Mouse (Mus musculus) kidney, adult 2 months (tissue): ENCODE data around the gene Ksr1. TPM values are rescaled to one million over a fixed set of nuclear protein-coding genes. Genes with fewer than 3 reads are reported as not detected.

Experiments
- DNase-seq: peaks from one replicate; pipeline ENCODE4 v3.0.0; 2021
- H3K27ac ChIP-seq: fragments of 200-500 bp; 2 replicates; pipeline ENCODE4 v1.5.1; 2012; ENCODE audit warnings: low read depth, low read length, control low read depth, inconsistent platforms; ENCODE audit not compliant: insufficient read depth
- H3K27me3 ChIP-seq: fragments of 200-500 bp; replicated peaks from 2 replicates; pipeline ENCODE4 v1.6.1; 2012; ENCODE audit warnings: mild to moderate bottlenecking, moderate library complexity, low read length, inconsistent platforms; ENCODE audit not compliant: control insufficient read depth, insufficient read depth
- H3K36me3 ChIP-seq: fragments of 200-500 bp; 2 replicates; pipeline ENCODE4 v1.6.1; 2012; ENCODE audit warnings: mild to moderate bottlenecking, moderate library complexity, low read length, inconsistent platforms; ENCODE audit not compliant: control insufficient read depth, insufficient read depth
- H3K4me1 ChIP-seq: fragments of 200-500 bp; 2 replicates; pipeline ENCODE4 v1.6.1; 2011; ENCODE audit warnings: low read length; ENCODE audit not compliant: control insufficient read depth, insufficient read depth
- H3K4me3 ChIP-seq: fragments of 200-500 bp; 2 replicates; pipeline ENCODE4 v1.5.1; 2011; ENCODE audit warnings: mild to moderate bottlenecking, low read depth, low read length, control low read depth; ENCODE audit not compliant: insufficient read depth
- CTCF ChIP-seq: fragments of 200-500 bp; conservative IDR thresholded peaks from 2 replicates; pipeline ENCODE4 v1.5.1; 2011; ENCODE audit warnings: low read depth, mild to moderate bottlenecking, control low read depth, low read length, moderate library complexity, mixed read lengths; ENCODE audit not compliant: insufficient read depth, insufficient read length
- POLR2A ChIP-seq: fragments of 200-500 bp; IDR thresholded peaks from one replicate; pipeline ENCODE4 v1.6.1; 2011; ENCODE audit warnings: low read depth, low read length, control low read depth
- WGBS: fragments of 180-500 bp; shearing (Covaris S2); methylation state at CpG from one replicate; pipeline ENCODE4 v1.1.7; 2018; 5-methylcytosine and 5-hydroxymethylcytosine counted together
- polyA plus RNA-seq: library from polyadenylated mRNA; depleted of rRNA; stranded (reverse); fragments of >200 nt; gene quantifications from 2 replicates; pipeline ENCODE4 v1.2.3, GENCODE M21; 2012

Gene Ksr1
- polyA plus RNA-seq, 1 experiment, result 9.8 TPM

DNA sequence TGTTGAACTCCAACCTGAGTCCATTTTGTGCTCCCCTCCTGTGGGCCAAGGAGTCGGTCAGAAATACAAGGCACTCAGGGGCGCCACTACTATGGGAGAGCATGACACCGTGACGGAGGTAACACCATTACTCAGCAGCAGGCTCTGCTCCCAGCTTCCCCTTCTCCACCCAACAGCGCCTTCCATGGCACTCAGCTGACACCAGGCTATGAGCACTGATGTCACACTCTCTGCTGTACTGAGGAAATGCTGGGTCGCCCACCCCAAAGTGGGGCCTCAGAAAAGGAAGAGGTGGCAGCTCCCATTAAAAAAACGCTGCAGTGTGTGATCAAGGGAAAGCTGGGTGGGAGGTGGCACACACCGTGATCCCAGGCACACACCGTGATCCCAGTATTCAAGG is 101.0 kb downstream of the Ksr1 start:
- no peak overlapping the region for H3K27ac ChIP-seq
- TF ChIP-seq CTCF, result no peak
- no peak for TF ChIP-seq POLR2A
- 86% methylated on average over 9 of the region's 9 CpGs for WGBS

DNA sequence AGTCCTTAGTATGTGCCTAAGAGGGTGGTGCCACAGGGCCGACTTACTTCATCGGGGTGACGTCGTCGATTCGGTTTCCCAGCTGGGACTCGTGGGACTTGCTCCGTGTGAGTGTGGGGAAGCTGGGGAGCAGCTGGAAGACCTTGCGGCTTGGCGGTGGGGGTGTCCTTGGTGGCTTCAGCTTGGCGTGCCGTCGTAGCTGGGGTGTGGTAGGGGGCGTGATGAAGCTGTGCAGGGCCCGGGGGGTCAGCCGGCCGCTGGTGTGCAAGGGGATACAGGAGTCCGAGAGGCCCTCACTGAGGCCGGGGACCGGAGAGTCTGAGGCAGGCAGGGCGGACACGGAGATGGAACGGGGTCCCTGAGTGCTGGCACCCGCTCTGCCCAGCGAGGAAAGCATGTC is 101.4 kb downstream of the Ksr1 start:
- 97% methylated on average over 25 of the region's 25 CpGs for whole genome bisulfite sequencing
- H3K4me3 ChIP-seq, result no peak overlapping the region
- no peaks in the 10 kb centered on the region for H3K27me3 ChIP-seq
- no peaks in the 10 kb centered on the region for H3K36me3 ChIP-seq
- TF ChIP-seq CTCF, result no peak
- TF ChIP-seq POLR2A, result no peak
- no peak overlapping the region for H3K27ac ChIP-seq
- no peaks in the 10 kb centered on the region for H3K4me1 ChIP-seq
- DNase-seq, result no peak

More for the DNA sequence above, 101.0 kb downstream of the Ksr1 start:
- Histone ChIP-seq H3K4me3 (no peak overlapping the region), H3K36me3 (no peaks in the 10 kb centered on the region), H3K4me1 (no peaks in the 10 kb centered on the region), H3K27me3 (no peaks in the 10 kb centered on the region)
- DNase-seq, result no peak

DNA sequence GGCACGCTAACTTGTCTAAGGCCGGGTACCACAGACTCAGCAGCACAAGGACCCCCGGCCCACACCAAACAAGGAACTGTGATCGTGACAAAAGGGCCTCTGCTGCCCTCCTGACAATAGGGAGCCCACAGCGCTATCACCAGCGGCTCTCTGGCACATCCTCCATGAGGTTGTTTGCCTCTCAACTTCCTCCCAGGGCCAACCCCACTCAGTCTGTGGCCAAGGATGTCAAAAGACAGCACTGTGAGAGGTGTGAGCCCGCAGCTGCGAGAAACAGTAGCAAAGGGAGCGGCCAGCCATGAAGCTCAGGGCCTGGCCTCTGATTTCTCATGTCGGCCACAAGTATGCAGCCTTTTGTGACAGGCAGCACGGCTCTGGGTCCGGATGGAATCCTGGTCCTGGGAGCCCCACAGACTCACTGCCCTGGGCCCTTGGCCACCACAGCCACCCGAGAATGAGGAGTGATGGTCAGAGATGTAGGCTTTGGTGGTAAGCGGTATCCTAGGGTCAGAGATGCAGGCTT is 104.2 kb downstream of the Ksr1 start:
- Histone ChIP-seq H3K27ac (no peak overlapping the region), H3K4me1 (no peaks in the 10 kb centered on the region), H3K27me3 (no peaks in the 10 kb centered on the region), H3K36me3 (no peaks in the 10 kb centered on the region), H3K4me3 (no peak overlapping the region)
- no peak for TF ChIP-seq CTCF
- no peak for TF ChIP-seq POLR2A
- DNase-seq, result no peak
- WGBS, result 84% methylated on average over 14 of the region's 14 CpGs

DNA sequence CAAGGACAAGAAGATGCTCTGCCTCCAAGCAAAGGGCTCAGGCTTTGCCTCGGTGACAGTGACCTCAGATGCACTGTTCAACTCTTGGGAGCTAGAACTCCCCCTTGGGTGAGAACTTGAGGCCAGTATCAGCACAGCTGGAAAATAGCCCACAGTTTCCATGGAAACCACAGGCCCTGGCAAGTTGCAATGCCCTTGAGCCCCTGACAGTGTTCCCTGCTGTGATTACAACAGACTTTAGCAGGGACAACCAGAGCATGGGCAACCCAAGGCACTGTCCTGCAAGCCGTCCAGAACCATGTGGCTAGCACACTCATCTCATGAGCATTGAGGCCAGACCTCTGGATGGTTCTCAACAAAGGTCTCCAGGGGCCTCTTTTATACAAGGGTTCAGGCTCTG is 106.7 kb downstream of the Ksr1 start:
- Histone ChIP-seq H3K27ac (no peak overlapping the region), H3K36me3 (no peaks in the 10 kb centered on the region), H3K27me3 (no peaks in the 10 kb centered on the region), H3K4me1 (no peaks in the 10 kb centered on the region), H3K4me3 (no peak overlapping the region)
- TF ChIP-seq POLR2A, result no peak
- TF ChIP-seq CTCF, result no peak
- WGBS, result 43% methylated on average over 2 of the region's 2 CpGs
- peak; percentile 60 for DNase-seq

DNA sequence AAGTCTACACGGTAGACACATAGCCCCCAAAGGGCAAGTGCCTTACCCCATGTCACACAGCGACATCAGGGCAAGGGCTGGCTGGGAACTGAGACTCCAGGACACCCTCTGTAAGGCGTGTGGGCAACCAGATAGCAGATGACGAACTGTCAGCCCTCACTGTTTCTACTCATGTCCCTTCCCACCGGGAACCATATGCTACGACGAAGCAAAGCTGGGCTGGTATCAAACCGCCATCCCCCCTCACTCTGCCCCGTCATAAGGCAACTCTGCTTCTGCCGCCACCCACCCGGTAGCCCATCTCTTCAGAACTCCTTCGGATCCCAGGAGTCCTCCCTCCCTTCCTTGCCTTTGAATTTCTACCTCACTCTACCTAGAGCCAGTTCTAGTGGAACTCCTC is 108.7 kb downstream of the Ksr1 start:
- Histone ChIP-seq H3K27me3 (no peaks in the 10 kb centered on the region), H3K36me3 (no peaks in the 10 kb centered on the region), H3K27ac (no peak overlapping the region), H3K4me1 (no peaks in the 10 kb centered on the region), H3K4me3 (no peak overlapping the region)
- TF ChIP-seq POLR2A, result no peak
- no peak for TF ChIP-seq CTCF
- 91% methylated on average over 12 of the region's 12 CpGs for WGBS
- no peak for DNase-seq

DNA sequence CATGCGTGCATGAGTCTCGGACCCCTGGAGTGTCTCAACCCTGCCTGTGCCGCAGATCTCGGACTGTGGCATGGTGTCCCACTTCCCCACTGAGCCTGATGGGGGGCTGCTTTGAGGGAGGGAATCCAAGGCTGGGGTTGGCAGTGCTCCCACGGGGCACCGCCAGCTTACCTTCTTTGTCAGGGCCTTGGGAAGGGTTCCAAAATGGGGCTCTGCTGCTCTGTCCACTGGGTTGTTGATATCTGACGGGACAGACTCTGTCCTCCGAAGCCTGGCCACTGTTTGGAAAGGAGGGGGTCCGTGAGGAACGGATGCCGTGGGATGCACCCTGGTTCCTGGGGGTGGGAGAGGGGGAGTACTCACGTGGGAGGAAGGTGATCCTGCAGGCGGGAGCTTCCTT is 109.9 kb downstream of the Ksr1 start:
- Histone ChIP-seq H3K27ac (no peak overlapping the region), H3K4me1 (no peaks in the 10 kb centered on the region), H3K4me3 (no peak overlapping the region), H3K36me3 (no peaks in the 10 kb centered on the region), H3K27me3 (no peaks in the 10 kb centered on the region)
- TF ChIP-seq POLR2A (no peak), CTCF (no peak)
- DNase-seq, result no peak
- 85% methylated on average over 13 of the region's 13 CpGs for WGBS

DNA sequence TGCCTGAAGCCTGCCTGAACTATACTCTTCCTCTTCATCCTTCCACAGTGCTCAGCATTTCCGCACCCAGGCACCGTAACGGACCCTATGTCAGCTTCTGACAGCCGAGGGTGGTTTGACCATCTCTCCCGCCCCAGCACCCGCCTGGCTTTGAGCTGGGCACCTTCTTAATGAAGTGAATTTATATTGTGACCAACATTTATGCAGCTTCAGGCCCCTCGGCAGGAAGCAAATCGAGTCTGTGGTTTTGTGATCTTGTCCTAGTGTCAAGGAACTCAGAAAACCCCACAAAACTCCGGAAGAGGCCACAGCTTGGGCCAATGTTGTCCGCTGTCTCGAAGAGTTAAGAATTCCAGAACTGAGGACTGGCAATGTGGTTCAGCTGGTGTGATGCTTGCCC is 112.6 kb downstream of the Ksr1 start:
- Histone ChIP-seq H3K27me3 (no peaks in the 10 kb centered on the region), H3K4me1 (no peaks in the 10 kb centered on the region), H3K36me3 (no peaks in the 10 kb centered on the region), H3K4me3 (no peak overlapping the region), H3K27ac (no peak overlapping the region)
- WGBS, result 79% methylated on average over 11 of the region's 11 CpGs
- TF ChIP-seq CTCF (no peak), POLR2A (no peak)
- DNase-seq, result no peak
